8 mouse cellular contexts compared by ENCODE assay signal in genomic region chr19:45659738-45660502, GRCm38 (mm10). TPM values are rescaled to one million over a fixed set of nuclear protein-coding genes. Genes with fewer than 3 reads are reported as not detected.
DNase-seq lines count a peak whose midpoint lies in the region; ATAC-seq and TF ChIP-seq lines count a peak whose summit lies in the region.

TSS of gene Fbxw4 (minus strand) at chr19:45660312.

- peak within 1 kb of the TSS; percentile 81 for H3K4me3 ChIP-seq in hindbrain, embryonic 12.5 days
- H3K4me3 ChIP-seq in lung, embryonic 16.5 days (ENCODE audit: low read length): peak within 1 kb of the TSS; percentile 91

- peak within 1 kb of the TSS; percentile 81 for H3K4me2 ChIP-seq in hindbrain, embryonic 12.5 days (replicated peaks)
- H3K4me2 ChIP-seq in lung, embryonic 16.5 days (ENCODE audit: low read depth, low read length): peak within 1 kb of the TSS; percentile 57

- no peaks in the 10 kb centered on the region for H3K36me3 ChIP-seq in hindbrain, embryonic 12.5 days
- H3K36me3 ChIP-seq in lung, embryonic 16.5 days (ENCODE audit: control insufficient read depth, insufficient read depth, low read length): no peaks in the 10 kb centered on the region

- POLR2A ChIA-PET in Patski (lab: Charles Lee): interaction anchor here (0.6 to 1.1 kb wide), 2 partner anchors 23 to 25 kb away, joined by 3 read pairs; no protein-coding TSS in a partner anchor

- no peaks in the 10 kb centered on the region for H3K9me3 ChIP-seq in hindbrain, embryonic 12.5 days (replicated peaks)
- H3K9me3 ChIP-seq in lung, embryonic 16.5 days (ENCODE audit: control insufficient read depth, low read length): no peaks in the 10 kb centered on the region

- peak within 1 kb of the TSS; percentile 95 for H3K27ac ChIP-seq in hindbrain, embryonic 12.5 days
- peak within 1 kb of the TSS; percentile 94 for H3K27ac ChIP-seq in lung, embryonic 16.5 days (ENCODE audit: low read length)

- DNase-seq in Patski (ENCODE audit: low read depth, low spot score): no peak
- peak; percentile 83 to 84 for DNase-seq in cerebellum, postnatal 10 days
- peak; percentile 60 to 64 for DNase-seq in frontal cortex, postnatal 25 days (ENCODE audit: low spot score in 2 of 2)
- peak; percentile 66 to 74 for DNase-seq in layer of hippocampus, postnatal 10 days (ENCODE audit: low spot score in 2 of 2)
- DNase-seq in ovary, postnatal 10 days (ENCODE audit: low spot score): peak; percentile 56
- DNase-seq in thymus, postnatal 10 days (ENCODE audit: low spot score in 2 of 2): peak; percentile 52 to 63

- peaks cover 30% of the 10 kb centered on the region for H3K4me1 ChIP-seq in hindbrain, embryonic 12.5 days
- H3K4me1 ChIP-seq in lung, embryonic 16.5 days (replicated peaks; ENCODE audit: control insufficient read depth, insufficient read depth, low read length): peaks cover 27% of the 10 kb centered on the region

- in situ Hi-C loops in Patski (cut with MboI; ENCODE audit: low pct_unique_long_range_greater_than_20kb): no loop called here

- no peaks in the 10 kb centered on the region for H3K27me3 ChIP-seq in Patski
- H3K27me3 ChIP-seq in hindbrain, embryonic 12.5 days: peaks cover 7% of the 10 kb centered on the region; the same call in 1 of the 2 replicates
- no peaks in the 10 kb centered on the region for H3K27me3 ChIP-seq in lung, embryonic 16.5 days (ENCODE audit: control insufficient read depth, insufficient read depth, low read depth, low read length)

- peak within 1 kb of the TSS; percentile 97 for H3K9ac ChIP-seq in hindbrain, embryonic 12.5 days
- H3K9ac ChIP-seq in lung, embryonic 16.5 days (ENCODE audit: low read length): peak within 1 kb of the TSS; percentile 99

- TF ChIP-seq CTCF in Patski (IDR thresholded peaks at IDR 0.05): no peak

- CTCF ChIA-PET in Patski (lab: Charles Lee): no interaction called here

- under 1% methylated on average over 75 of the region's 94 CpGs for WGBS in hindbrain, embryonic 12.5 days
- under 1% methylated on average over 79 of the region's 94 CpGs for WGBS in lung, embryonic 16.5 days

- ATAC-seq in Patski: peak; percentile 70
- ATAC-seq in hindbrain, embryonic 12.5 days (ENCODE audit: low FRiP score): peak; percentile 85
- ATAC-seq in lung, embryonic 16.5 days (ENCODE audit: low read depth): peak; percentile 91

RNA-seq across cellular contexts. Expression of gene Fbxw4, which starts in this region (rescaled TPM):
- 39.2 TPM for polyA plus RNA-seq in Patski (2021)
- polyA plus RNA-seq in hindbrain, embryonic 12.5 days (2016; fragmentation: Nextera tagmentation; extraction: Ambion mirVana): 3.3 and 5.0 TPM in 2 replicates
- 10 to 100 TPM; 29.7 to 30.3 TPM for total RNA-seq in layer of hippocampus, postnatal 10 days (2021)
- polyA plus RNA-seq in lung, embryonic 16.5 days (2015; fragmentation: Nextera tagmentation; extraction: Ambion mirVana): 4.3 and 5.4 TPM in 2 replicates
